11 mouse cellular contexts compared by ENCODE assay signal in genomic region chr9:50495405-50496150, GRCm38 (mm10). TPM values are rescaled to one million over a fixed set of nuclear protein-coding genes. Genes with fewer than 3 reads are reported as not detected.
DNase-seq lines count a peak whose midpoint lies in the region; ATAC-seq and TF ChIP-seq lines count a peak whose summit lies in the region.
"Had no signal": no experiment of that assay in that cellular context is flagged by ENCODE, and none has a peak within 500 bp of the region (broad histone marks: within the 10 kb centered on the region; RNA-seq: fewer than 3 reads in every experiment).

No protein-coding gene starts in this region.

- 66% methylated on average over 10 of the region's 10 CpGs for WGBS in hindbrain, embryonic 10.5 days
- 71% methylated on average over 10 of the region's 10 CpGs for WGBS in hindbrain, embryonic 16.5 days
- 48% methylated on average over 10 of the region's 10 CpGs for WGBS in liver, embryonic 14.5 days (ENCODE audit: insufficient replicate concordance)
- WGBS in stomach, postnatal 0 days = 65% methylated on average over 10 of the region's 10 CpGs
- 82% methylated on average over 10 of the region's 10 CpGs for WGBS in thymus, adult 2 months

- no peak overlapping the region for H3K9ac ChIP-seq in hindbrain, embryonic 16.5 days (ENCODE audit: low read depth, low read length)
- no peak overlapping the region for H3K9ac ChIP-seq in liver, embryonic 14.5 days (replicated peaks)
- no peak overlapping the region for H3K9ac ChIP-seq in stomach, postnatal 0 days (ENCODE audit: low read length)
- H3K9ac ChIP-seq: limb, embryonic 13.5 days; neural tube, embryonic 12.5 days had no signal

- H3K4me3 ChIP-seq in hindbrain, embryonic 10.5 days = 0 out of 2 replicates have a peak overlapping the region, but pooled peaks have one; percentile 16
- H3K4me3 ChIP-seq in hindbrain, embryonic 16.5 days (ENCODE audit: low read length) = no peak overlapping the region
- H3K4me3 ChIP-seq in liver, embryonic 14.5 days (ENCODE audit: insufficient read depth in 1 of 2, low read depth in 2 of 2, low read length in 2 of 2) = no peak overlapping the region
- peak overlapping the region; percentile 6; the same call in 1 of the 2 replicates for H3K4me3 ChIP-seq in stomach, postnatal 0 days (ENCODE audit: low read depth, low read length)
- no peak overlapping the region for H3K4me3 ChIP-seq in thymus, adult 2 months (ENCODE audit: control insufficient read depth, insufficient read depth, low read length)
- H3K4me3 ChIP-seq: limb, embryonic 13.5 days; neural tube, embryonic 12.5 days had no signal

- no peaks in the 10 kb centered on the region for H3K36me3 ChIP-seq in hindbrain, embryonic 10.5 days
- H3K36me3 ChIP-seq in hindbrain, embryonic 16.5 days (ENCODE audit: control insufficient read depth, insufficient read depth, low read length) = no peaks in the 10 kb centered on the region
- no peaks in the 10 kb centered on the region for H3K36me3 ChIP-seq in liver, embryonic 14.5 days (replicated peaks; ENCODE audit: control insufficient read depth, insufficient read depth, low read depth)
- H3K36me3 ChIP-seq in stomach, postnatal 0 days (ENCODE audit: control insufficient read depth, insufficient read depth, low read length) = no peaks in the 10 kb centered on the region
- no peaks in the 10 kb centered on the region for H3K36me3 ChIP-seq in thymus, adult 2 months (ENCODE audit: control insufficient read depth, insufficient read depth, low read length)
- H3K36me3 ChIP-seq: limb, embryonic 13.5 days; neural tube, embryonic 12.5 days had no signal

- no peaks in the 10 kb centered on the region for H3K9me3 ChIP-seq in hindbrain, embryonic 10.5 days
- H3K9me3 ChIP-seq in hindbrain, embryonic 16.5 days (ENCODE audit: control insufficient read depth, low read length) = no peaks in the 10 kb centered on the region
- no peaks in the 10 kb centered on the region for H3K9me3 ChIP-seq in liver, embryonic 14.5 days (ENCODE audit: control insufficient read depth, low read length)
- no peaks in the 10 kb centered on the region for H3K9me3 ChIP-seq in stomach, postnatal 0 days (ENCODE audit: control insufficient read depth, low read length)
- H3K9me3 ChIP-seq: limb, embryonic 13.5 days; neural tube, embryonic 12.5 days had no signal

- no peak for DNase-seq in hindbrain, embryonic 10.5 days (ENCODE audit: low spot score)
- peak; percentile 18 for DNase-seq in retina, postnatal 1 day
- no peak for DNase-seq in retina, embryonic 14.5 days (ENCODE audit: low spot score)
- DNase-seq in liver, embryonic 14.5 days (ENCODE audit: low read depth in 3 of 3, low spot score in 3 of 3) = no peak
- peak; percentile 67 for DNase-seq in stomach, postnatal 0 days (ENCODE audit: low spot score)
- no peak for DNase-seq in thymus, adult 2 months

- peaks cover 23% of the 10 kb centered on the region for H3K4me1 ChIP-seq in hindbrain, embryonic 10.5 days (replicated peaks)
- H3K4me1 ChIP-seq in hindbrain, embryonic 16.5 days (ENCODE audit: control insufficient read depth, insufficient read depth, low read depth, low read length) = peaks cover 3% of the 10 kb centered on the region
- H3K4me1 ChIP-seq in liver, embryonic 14.5 days (replicated peaks; ENCODE audit: control insufficient read depth in 2 of 2, insufficient read depth in 2 of 2, low read length in 1 of 2) = peaks cover 0 to 23% of the 10 kb centered on the region in 2 experiments; a peak in 3 of 4 replicates
- no peaks in the 10 kb centered on the region for H3K4me1 ChIP-seq in stomach, postnatal 0 days (replicated peaks; ENCODE audit: control insufficient read depth, insufficient read depth)
- H3K4me1 ChIP-seq in thymus, adult 2 months (replicated peaks; ENCODE audit: control insufficient read depth, insufficient read depth, low read length) = peaks cover 19% of the 10 kb centered on the region
- H3K4me1 ChIP-seq: limb, embryonic 13.5 days had no signal

- ATAC-seq in hindbrain, embryonic 16.5 days = no peak
- peak; percentile 18; the same call in 1 of the 2 replicates for ATAC-seq in liver, embryonic 14.5 days (ENCODE audit: insufficient read depth)
- peak; percentile 57; the same call in 1 of the 2 replicates for ATAC-seq in stomach, postnatal 0 days (ENCODE audit: low FRiP score, low TSS enrichment)
- no peak for ATAC-seq in granulocyte monocyte progenitor cell, adult 5-6 weeks (replicated peaks; ENCODE audit: poor library complexity, severe bottlenecking)

- TF ChIP-seq POLR2A in thymus, adult 2 months (IDR thresholded peaks at IDR 0.05; ENCODE audit: control insufficient read depth, extremely low read depth, insufficient read depth, low read length, poor library complexity) = no peak

- no peak for TF ChIP-seq CTCF in liver, embryonic 14.5 days (IDR thresholded peaks at IDR 0.05; ENCODE audit: low read depth)
- TF ChIP-seq CTCF in stomach, postnatal 0 days (IDR thresholded peaks at IDR 0.05; ENCODE audit: low read depth) = no peak
- TF ChIP-seq CTCF in thymus, adult 2 months (IDR thresholded peaks at IDR 0.05; ENCODE audit: borderline replicate concordance, control insufficient read depth, extremely low read depth, insufficient read depth, low read length, poor library complexity) = no peak

- peak overlapping the region; percentile 70 for H3K27ac ChIP-seq in hindbrain, embryonic 10.5 days
- H3K27ac ChIP-seq in hindbrain, embryonic 16.5 days (ENCODE audit: low read depth, low read length) = no peak overlapping the region
- no peak overlapping the region for H3K27ac ChIP-seq in liver, embryonic 14.5 days
- H3K27ac ChIP-seq in stomach, postnatal 0 days (replicated peaks) = peak overlapping the region; percentile 35; the same call in 1 of the 2 replicates
- no peak overlapping the region for H3K27ac ChIP-seq in thymus, adult 2 months (ENCODE audit: control insufficient read depth, insufficient read depth, low read length)
- H3K27ac ChIP-seq: limb, embryonic 13.5 days; neural tube, embryonic 12.5 days had no signal

- TF ChIP-seq EP300 in liver, embryonic 14.5 days (IDR thresholded peaks at IDR 0.05; ENCODE audit: low read depth) = no peak
- TF ChIP-seq EP300 in stomach, postnatal 0 days (optimal IDR thresholded peaks at IDR 0.05) = no peak

- no peaks in the 10 kb centered on the region for H3K27me3 ChIP-seq in hindbrain, embryonic 10.5 days (ENCODE audit: insufficient read depth, poor library complexity, severe bottlenecking)
- no peaks in the 10 kb centered on the region; the same call in 1 of the 2 replicates for H3K27me3 ChIP-seq in hindbrain, embryonic 16.5 days (replicated peaks; ENCODE audit: control insufficient read depth, insufficient read depth, low read length)
- no peaks in the 10 kb centered on the region for H3K27me3 ChIP-seq in liver, embryonic 14.5 days (ENCODE audit: control insufficient read depth, insufficient read depth, low read length)
- no peaks in the 10 kb centered on the region for H3K27me3 ChIP-seq in stomach, postnatal 0 days (ENCODE audit: control insufficient read depth, insufficient read depth, low read length)
- no peaks in the 10 kb centered on the region for H3K27me3 ChIP-seq in thymus, adult 2 months (ENCODE audit: control insufficient read depth, insufficient read depth, low read length)
- H3K27me3 ChIP-seq: limb, embryonic 13.5 days; neural tube, embryonic 12.5 days had no signal

- H3K4me2 ChIP-seq in hindbrain, embryonic 16.5 days (ENCODE audit: low read length) = no peak overlapping the region
- peak overlapping the region; percentile 41 for H3K4me2 ChIP-seq in liver, embryonic 14.5 days (ENCODE audit: low read depth)
- H3K4me2 ChIP-seq in stomach, postnatal 0 days (replicated peaks; ENCODE audit: low read depth) = peak overlapping the region; percentile 32; the same call in 1 of the 2 replicates
- H3K4me2 ChIP-seq: limb, embryonic 13.5 days; neural tube, embryonic 12.5 days had no signal

RNA-seq across cellular contexts. Expression of gene Plet1, which starts 1.3 kb away (rescaled TPM):
- 1.0 and 1.2 TPM in 2 replicates for polyA plus RNA-seq in hindbrain, embryonic 10.5 days (2016; fragmentation: Nextera tagmentation; extraction: Ambion mirVana)
- 0.90 and 1.1 TPM in 2 replicates for polyA plus RNA-seq in hindbrain, embryonic 16.5 days (2015; fragmentation: Nextera tagmentation; extraction: Ambion mirVana)
- 0.11 and 0.17 TPM in 2 replicates for polyA plus RNA-seq in liver, embryonic 14.5 days (2012; rRNA removed)
- polyA plus RNA-seq in liver, embryonic 14.5 days (2014; fragmentation: Nextera tagmentation; extraction: Ambion mirVana) = 0.10 and 0.15 TPM in 2 replicates
- polyA plus RNA-seq in stomach, postnatal 0 days (2015; fragmentation: Nextera tagmentation; extraction: Ambion mirVana) = 76.4 and 79.7 TPM in 2 replicates
- 5.2 TPM in 1 of 2 replicates, not detected in the other for total RNA-seq in granulocyte monocyte progenitor cell, adult 5-6 weeks (2014; fragmentation: Nextera tagmentation)
- not detected in 2 replicates for total RNA-seq in granulocyte monocyte progenitor cell, adult 5-6 weeks (2017)
- 7.5 and 8.0 TPM in 2 replicates for polyA plus RNA-seq in thymus, adult 2 months (2012; rRNA removed)
- total RNA-seq: gastrocnemius, adult 18-20 months had no signal

RNA-seq across cellular contexts. Expression of gene Pts, which starts 32.9 kb away (rescaled TPM):
- 82.4 and 93.7 TPM in 2 replicates for polyA plus RNA-seq in hindbrain, embryonic 10.5 days (2016; fragmentation: Nextera tagmentation; extraction: Ambion mirVana)
- polyA plus RNA-seq in hindbrain, embryonic 16.5 days (2015; fragmentation: Nextera tagmentation; extraction: Ambion mirVana) = 95.6 and 113 TPM in 2 replicates
- polyA plus RNA-seq in liver, embryonic 14.5 days (2012; rRNA removed) = 16.0 and 23.7 TPM in 2 replicates
- polyA plus RNA-seq in liver, embryonic 14.5 days (2014; fragmentation: Nextera tagmentation; extraction: Ambion mirVana) = 32.7 and 34.4 TPM in 2 replicates
- polyA plus RNA-seq in stomach, postnatal 0 days (2015; fragmentation: Nextera tagmentation; extraction: Ambion mirVana) = 83.8 and 87.0 TPM in 2 replicates
- total RNA-seq in granulocyte monocyte progenitor cell, adult 5-6 weeks (2014; fragmentation: Nextera tagmentation) = 107 and 145 TPM in 2 replicates
- total RNA-seq in granulocyte monocyte progenitor cell, adult 5-6 weeks (2017) = 77.5 and 108 TPM in 2 replicates
- 45.0 and 51.0 TPM in 2 replicates for polyA plus RNA-seq in thymus, adult 2 months (2012; rRNA removed)

RNA-seq across cellular contexts. Expression of gene Il18, which starts 59.0 kb away (rescaled TPM):
- 2.8 and 5.9 TPM in 2 replicates for polyA plus RNA-seq in hindbrain, embryonic 10.5 days (2016; fragmentation: Nextera tagmentation; extraction: Ambion mirVana)
- 19.3 and 21.9 TPM in 2 replicates for polyA plus RNA-seq in hindbrain, embryonic 16.5 days (2015; fragmentation: Nextera tagmentation; extraction: Ambion mirVana)
- 3.0 and 4.9 TPM in 2 replicates for polyA plus RNA-seq in liver, embryonic 14.5 days (2012; rRNA removed)
- 8.1 and 9.7 TPM in 2 replicates for polyA plus RNA-seq in liver, embryonic 14.5 days (2014; fragmentation: Nextera tagmentation; extraction: Ambion mirVana)
- 290 and 317 TPM in 2 replicates for polyA plus RNA-seq in stomach, postnatal 0 days (2015; fragmentation: Nextera tagmentation; extraction: Ambion mirVana)
- total RNA-seq in granulocyte monocyte progenitor cell, adult 5-6 weeks (2014; fragmentation: Nextera tagmentation) = 1.0 and 4.5 TPM in 2 replicates
- total RNA-seq in granulocyte monocyte progenitor cell, adult 5-6 weeks (2017) = 2.6 and 4.2 TPM in 2 replicates
- 3.2 and 5.0 TPM in 2 replicates for polyA plus RNA-seq in thymus, adult 2 months (2012; rRNA removed)

RNA-seq across cellular contexts. Expression of gene Bco2, which starts 59.4 kb away (rescaled TPM):
- polyA plus RNA-seq in hindbrain, embryonic 10.5 days (2016; fragmentation: Nextera tagmentation; extraction: Ambion mirVana) = 0.10 and 0.18 TPM in 2 replicates
- polyA plus RNA-seq in hindbrain, embryonic 16.5 days (2015; fragmentation: Nextera tagmentation; extraction: Ambion mirVana) = 0.59 and 0.64 TPM in 2 replicates
- 0.12 and 0.28 TPM in 2 replicates for polyA plus RNA-seq in liver, embryonic 14.5 days (2012; rRNA removed)
- 0.33 and 0.58 TPM in 2 replicates for polyA plus RNA-seq in liver, embryonic 14.5 days (2014; fragmentation: Nextera tagmentation; extraction: Ambion mirVana)
- polyA plus RNA-seq in stomach, postnatal 0 days (2015; fragmentation: Nextera tagmentation; extraction: Ambion mirVana) = 4.7 and 5.3 TPM in 2 replicates
- total RNA-seq in granulocyte monocyte progenitor cell, adult 5-6 weeks (2014; fragmentation: Nextera tagmentation) = not detected in 2 replicates
- total RNA-seq in granulocyte monocyte progenitor cell, adult 5-6 weeks (2017) = 0.62 and 1.0 TPM in 2 replicates
- 0.23 and 0.38 TPM in 2 replicates for polyA plus RNA-seq in thymus, adult 2 months (2012; rRNA removed)

Comparison
In these comparisons a context has a peak if more than half of its experiments do, and no peak if none do; other contexts are left out.
1. DNase-seq: peak in retina, postnatal 1 day (single experiment) and stomach, postnatal 0 days (single experiment); none in hindbrain, embryonic 10.5 days (single experiment), retina, embryonic 14.5 days (single experiment), liver, embryonic 14.5 days (0 of 3) and thymus, adult 2 months (single experiment).
2. H3K27ac ChIP-seq: peak in hindbrain, embryonic 10.5 days (single experiment) and stomach, postnatal 0 days (single experiment); none in hindbrain, embryonic 16.5 days (single experiment), liver, embryonic 14.5 days (single experiment) and thymus, adult 2 months (single experiment).
3. H3K4me3 ChIP-seq: peak in hindbrain, embryonic 10.5 days (single experiment) and stomach, postnatal 0 days (single experiment); none in hindbrain, embryonic 16.5 days (single experiment), liver, embryonic 14.5 days (0 of 2) and thymus, adult 2 months (single experiment).
4. ATAC-seq: peak in liver, embryonic 14.5 days (single experiment) and stomach, postnatal 0 days (single experiment); none in hindbrain, embryonic 16.5 days (single experiment) and granulocyte monocyte progenitor cell, adult 5-6 weeks (single experiment).
5. RNA of gene Il18, which starts 59.0 kb away (polyA plus RNA-seq): 290 to 317 TPM in stomach, postnatal 0 days; 19.3 to 21.9 TPM in hindbrain, embryonic 16.5 days, 3.0 to 9.7 TPM in liver, embryonic 14.5 days, 2.8 to 5.9 TPM in hindbrain, embryonic 10.5 days and 3.2 to 5.0 TPM in thymus, adult 2 months; every median in the first group is over 10 times any median in the second.